Mouse (Mus musculus): ENCODE results near the gene P2ry10b. TPM values are rescaled to one million over a fixed set of nuclear protein-coding genes. Genes with fewer than 3 reads are reported as not detected.

P2ry10b gene
- polyA plus RNA-seq, 1 experiment from 2014 or later = 0.82 TPM

DNA sequence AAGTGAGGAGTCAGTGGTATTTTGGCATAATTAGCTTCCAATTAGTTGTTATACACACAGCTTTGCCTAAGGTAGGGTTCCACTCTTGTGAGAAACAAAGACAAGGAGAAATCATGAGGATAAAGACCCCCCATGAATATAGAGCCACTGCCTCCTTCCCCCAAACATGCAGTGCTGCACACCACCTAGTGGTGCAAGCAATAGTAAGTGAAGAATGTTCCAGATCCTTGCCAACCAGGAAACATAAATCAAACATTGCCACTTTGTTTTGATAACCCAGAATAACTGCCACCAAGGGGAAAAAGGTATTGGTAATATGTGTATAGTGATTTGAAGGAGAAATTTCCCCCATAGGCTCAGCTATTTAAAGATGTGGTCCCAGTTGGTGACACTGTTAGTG, 11.8 kb downstream of the P2ry10b start:
- Histone ChIP-seq H3K36me3 (ENCODE audit: control insufficient read depth, insufficient read depth, low read length) (no peaks in the 10 kb centered on the region), H3K27me3 (replicated peaks; ENCODE audit: control insufficient read depth, insufficient read depth, low read length) (no peaks in the 10 kb centered on the region), H3K4me3 (ENCODE audit: low read depth, low read length) (no peak overlapping the region), H3K27ac (ENCODE audit: low read depth, low read length) (no peak overlapping the region), H3K9me3 (ENCODE audit: control insufficient read depth, low read length) (no peaks in the 10 kb centered on the region), H3K4me2 (no peak overlapping the region), H3K9ac (ENCODE audit: low read depth, low read length) (no peak overlapping the region), H3K4me1 (replicated peaks; ENCODE audit: control insufficient read depth, insufficient read depth, low read length) (no peaks in the 10 kb centered on the region)
- ATAC-seq (replicated peaks; ENCODE audit: low FRiP score) (no peak), DNase-seq (ENCODE audit: low spot score) (no peak)

- no peaks in the 10 kb centered on the region for H3K4me1 ChIP-seq (replicated peaks; ENCODE audit: control insufficient read depth, insufficient read depth, low read length)
These were observed 19.6 kb downstream of the P2ry10b start for GRCm38 (mm10) chrX:107168281-107168680.

DNA sequence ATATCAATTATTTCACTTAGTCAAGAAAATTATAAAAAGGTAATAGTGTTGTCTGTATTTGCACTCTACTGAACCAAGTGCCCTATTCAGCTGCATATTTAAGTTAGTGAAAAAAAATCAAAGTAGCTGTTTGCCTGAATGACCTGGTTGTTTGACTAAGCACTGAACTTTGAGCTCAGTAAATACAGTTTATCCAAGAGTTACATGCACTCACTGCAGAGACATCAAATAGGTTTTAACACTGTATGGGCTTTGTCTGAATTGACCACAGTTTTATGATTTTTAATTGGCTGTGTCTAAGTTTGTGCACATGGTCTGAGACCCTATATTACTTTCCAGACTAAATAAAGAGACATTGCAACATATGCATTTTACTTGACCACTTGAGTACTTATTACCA, 20.4 kb downstream of the P2ry10b start:
- no peaks in the 10 kb centered on the region for H3K36me3 ChIP-seq (ENCODE audit: control insufficient read depth, insufficient read depth, low read length)
- H3K27me3 ChIP-seq (replicated peaks; ENCODE audit: control insufficient read depth, insufficient read depth, low read length) = no peaks in the 10 kb centered on the region
- no peaks in the 10 kb centered on the region for H3K4me1 ChIP-seq (replicated peaks; ENCODE audit: control insufficient read depth, insufficient read depth, low read length)
- H3K4me3 ChIP-seq (ENCODE audit: low read depth, low read length) = no peak overlapping the region
- no peak for DNase-seq (ENCODE audit: low spot score)
- no peak overlapping the region for H3K4me2 ChIP-seq
- H3K9me3 ChIP-seq (ENCODE audit: control insufficient read depth, low read length) = no peaks in the 10 kb centered on the region
- no peak overlapping the region for H3K27ac ChIP-seq (ENCODE audit: low read depth, low read length)
- no peak for ATAC-seq (replicated peaks; ENCODE audit: low FRiP score)
- no peak overlapping the region for H3K9ac ChIP-seq (ENCODE audit: low read depth, low read length)

More at GRCm38 (mm10) chrX:107168281-107168680, 19.6 kb downstream of the P2ry10b start:
- H3K4me3 ChIP-seq (ENCODE audit: low read depth, low read length) = no peak overlapping the region
- no peaks in the 10 kb centered on the region for H3K27me3 ChIP-seq (replicated peaks; ENCODE audit: control insufficient read depth, insufficient read depth, low read length)
- DNase-seq (ENCODE audit: low spot score) = no peak
- no peaks in the 10 kb centered on the region for H3K9me3 ChIP-seq (ENCODE audit: control insufficient read depth, low read length)
- ATAC-seq (replicated peaks; ENCODE audit: low FRiP score) = no peak
- WGBS = 13% methylated on average over 1 of the region's 1 CpGs
- H3K4me2 ChIP-seq = no peak overlapping the region
- H3K36me3 ChIP-seq (ENCODE audit: control insufficient read depth, insufficient read depth, low read length) = no peaks in the 10 kb centered on the region
- no peak overlapping the region for H3K27ac ChIP-seq (ENCODE audit: low read depth, low read length)
- H3K9ac ChIP-seq (ENCODE audit: low read depth, low read length) = no peak overlapping the region

GRCm38 (mm10) chrX:107178742-107179141, 30.0 kb downstream of the P2ry10b start:
- H3K27ac ChIP-seq (ENCODE audit: low read depth, low read length) = no peak overlapping the region
- DNase-seq (ENCODE audit: low spot score) (no peak), ATAC-seq (replicated peaks; ENCODE audit: low FRiP score) (no peak)
- no peaks in the 10 kb centered on the region for H3K27me3 ChIP-seq (replicated peaks; ENCODE audit: control insufficient read depth, insufficient read depth, low read length)
- H3K4me1 ChIP-seq (replicated peaks; ENCODE audit: control insufficient read depth, insufficient read depth, low read length) = no peaks in the 10 kb centered on the region
- H3K9ac ChIP-seq (ENCODE audit: low read depth, low read length) = no peak overlapping the region
- no peak overlapping the region for H3K4me3 ChIP-seq (ENCODE audit: low read depth, low read length)
- no peaks in the 10 kb centered on the region for H3K36me3 ChIP-seq (ENCODE audit: control insufficient read depth, insufficient read depth, low read length)
- WGBS = 61% methylated on average over 1 of the region's 1 CpGs
- H3K9me3 ChIP-seq (ENCODE audit: control insufficient read depth, low read length) = no peaks in the 10 kb centered on the region
- H3K4me2 ChIP-seq = no peak overlapping the region

DNA sequence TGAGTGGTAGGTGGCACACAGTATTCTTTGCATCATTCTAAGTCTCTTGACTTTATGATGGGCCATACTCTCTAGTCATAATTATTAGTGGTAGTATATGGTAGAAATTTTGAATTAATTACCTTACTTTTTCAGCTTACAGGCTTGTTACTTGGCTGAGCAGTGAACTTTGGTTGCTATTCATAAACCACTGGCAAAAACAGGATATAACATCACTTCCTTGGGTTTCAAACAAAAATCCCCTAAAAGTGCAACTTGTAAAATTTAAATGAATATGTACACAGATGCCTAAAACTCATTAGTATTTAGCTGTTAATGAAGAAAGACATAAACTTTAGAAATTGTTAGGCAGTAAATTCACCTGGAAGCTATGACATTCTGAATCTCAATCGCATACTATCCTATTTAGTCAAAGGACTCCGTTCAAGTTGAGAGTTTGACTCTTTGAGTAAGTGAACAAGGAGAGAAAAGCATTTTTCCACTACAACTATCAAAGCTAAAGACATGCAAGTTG, 68.9 kb downstream of the P2ry10b start:
- H3K27ac ChIP-seq (ENCODE audit: low read depth, low read length) = no peak overlapping the region
- H3K4me1 ChIP-seq (replicated peaks; ENCODE audit: control insufficient read depth, insufficient read depth, low read length) = no peaks in the 10 kb centered on the region
- H3K27me3 ChIP-seq (replicated peaks; ENCODE audit: control insufficient read depth, insufficient read depth, low read length) = no peaks in the 10 kb centered on the region

More for the DNA sequence above, 68.9 kb downstream of the P2ry10b start:
- DNase-seq (ENCODE audit: low spot score) (no peak), ATAC-seq (replicated peaks; ENCODE audit: low FRiP score) (no peak)
- 79% methylated on average over 2 of the region's 2 CpGs for WGBS
- Histone ChIP-seq H3K4me2 (no peak overlapping the region), H3K9ac (ENCODE audit: low read depth, low read length) (no peak overlapping the region), H3K36me3 (ENCODE audit: control insufficient read depth, insufficient read depth, low read length) (no peaks in the 10 kb centered on the region), H3K9me3 (ENCODE audit: control insufficient read depth, low read length) (no peaks in the 10 kb centered on the region), H3K4me3 (ENCODE audit: low read depth, low read length) (no peak overlapping the region)

Other genes with a start within 250 kb of the P2ry10b start
- gene Lpar4, start 228.3 kb upstream of the P2ry10b start, polyA plus RNA-seq (2014; fragmentation: Nextera tagmentation; extraction: Ambion mirVana) = 9.9 and 12.0 TPM in 2 replicates
- 0.11 TPM in 1 of 2 replicates, not detected in the other for gene P2ry10, start 60.4 kb upstream of the P2ry10b start, polyA plus RNA-seq (2014; fragmentation: Nextera tagmentation; extraction: Ambion mirVana)
- gene Gpr174, start 107.0 kb downstream of the P2ry10b start, polyA plus RNA-seq (2014; fragmentation: Nextera tagmentation; extraction: Ambion mirVana) = 0.10 and 0.27 TPM in 2 replicates

All from liver, embryonic 11.5 days (tissue).